Mouse (Mus musculus): ENCODE measurements around the gene Pbld1.

The Pbld1 gene

GRCm38 (mm10) chr10:63099521-63099920 lies 39.6 kb downstream of the Pbld1 start, which contains the start of gene Atoh7:
Gene Atoh7 (plus strand): TSS chr10:63099651.
- DNase-seq: peak; percentile 87

GRCm38 (mm10) chr10:63099941-63100562 lies 40.1 kb downstream of the Pbld1 start:
- DNase-seq: peak; percentile 91

- no peak for DNase-seq
These were observed 40.7 kb downstream of the Pbld1 start for GRCm38 (mm10) chr10:63100657-63101056.

GRCm38 (mm10) chr10:63113027-63113604 lies 53.2 kb downstream of the Pbld1 start:
- DNase-seq: no peak

GRCm38 (mm10) chr10:63113716-63114360 lies 53.9 kb downstream of the Pbld1 start:
- DNase-seq: no peak

- no peak for DNase-seq
These were observed 55.9 kb downstream of the Pbld1 start for GRCm38 (mm10) chr10:63115881-63116280.

GRCm38 (mm10) chr10:63116376-63116775 lies 56.4 kb downstream of the Pbld1 start:
- DNase-seq: no peak

- DNase-seq: no peak
These were observed 57.6 kb downstream of the Pbld1 start for GRCm38 (mm10) chr10:63117583-63117982.

- DNase-seq: no peak
These were observed 60.0 kb downstream of the Pbld1 start for GRCm38 (mm10) chr10:63119916-63120315.

GRCm38 (mm10) chr10:63121961-63122360 lies 62.0 kb downstream of the Pbld1 start:
- no peak for DNase-seq

GRCm38 (mm10) chr10:63122516-63122915 lies 62.6 kb downstream of the Pbld1 start:
- no peak for DNase-seq

- no peak for DNase-seq
These were observed 63.2 kb downstream of the Pbld1 start for GRCm38 (mm10) chr10:63123141-63123540.

GRCm38 (mm10) chr10:63124016-63124415 lies 64.1 kb downstream of the Pbld1 start:
- no peak for DNase-seq

GRCm38 (mm10) chr10:63125343-63125742 lies 65.4 kb downstream of the Pbld1 start:
- no peak for DNase-seq

GRCm38 (mm10) chr10:63126116-63126515 lies 66.2 kb downstream of the Pbld1 start:
- DNase-seq: no peak

- DNase-seq: no peak
These were observed 67.2 kb downstream of the Pbld1 start for GRCm38 (mm10) chr10:63127156-63127555.

Measured in cerebellum, adult 8-10 months (tissue).